Mouse (Mus musculus) c-Kit-positive CD71-positive TER-119-positive erythroid progenitor cells, embryonic 14.5 days (primary cell): ENCODE measurements around the gene Mtrr.

Source experiments
- DNase-seq: peaks from one replicate; pipeline ENCODE4 v3.0.0-alpha.2; 2013; ENCODE audit warnings: low spot score

Gene Mtrr

DNA sequence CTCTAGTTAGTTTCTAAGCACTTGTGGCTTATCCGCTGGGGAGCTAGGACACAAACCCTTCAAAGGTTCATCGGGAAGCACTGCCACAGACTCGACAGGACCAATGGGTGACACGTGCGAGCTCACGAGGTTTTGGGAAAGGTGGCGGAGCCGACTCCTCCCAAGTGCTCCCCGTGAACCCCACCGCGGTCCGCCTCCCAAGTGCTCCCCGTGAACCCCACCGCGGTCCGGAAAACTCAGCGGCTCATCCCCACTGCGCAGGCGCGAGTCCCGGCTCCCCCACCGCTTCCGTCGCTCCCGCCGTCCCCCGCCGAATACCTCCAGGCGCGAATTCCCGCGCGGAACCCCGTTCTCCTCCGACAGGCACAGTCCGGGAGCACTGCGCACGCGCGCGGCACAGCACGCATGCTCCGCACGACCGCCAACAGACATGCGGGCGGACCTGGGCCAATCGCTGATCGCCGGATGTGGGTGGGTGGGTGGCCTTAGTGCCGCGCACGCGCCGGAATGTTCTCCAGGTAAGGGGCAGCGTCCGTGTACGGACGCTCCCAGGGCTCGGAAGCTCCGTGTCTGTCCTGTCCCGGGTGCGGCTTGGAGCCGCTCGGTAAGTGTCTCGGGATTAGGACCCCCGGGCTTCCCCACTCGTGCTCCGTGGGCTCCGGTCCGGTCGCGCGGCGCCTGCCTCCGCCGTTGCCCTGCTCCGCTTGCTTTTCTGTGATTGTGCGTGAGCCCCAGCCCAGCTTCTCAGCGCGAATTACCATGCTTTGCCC, at the start of gene Mtrr, which contains the start of gene Fastkd3:
Gene Mtrr, minus strand, starts transcription at position 403 of the 770 bp plus-strand sequence.
Gene Fastkd3, plus strand, starts transcription at position 488 of the 770 bp plus-strand sequence.
- peak; percentile 87 for DNase-seq

DNA sequence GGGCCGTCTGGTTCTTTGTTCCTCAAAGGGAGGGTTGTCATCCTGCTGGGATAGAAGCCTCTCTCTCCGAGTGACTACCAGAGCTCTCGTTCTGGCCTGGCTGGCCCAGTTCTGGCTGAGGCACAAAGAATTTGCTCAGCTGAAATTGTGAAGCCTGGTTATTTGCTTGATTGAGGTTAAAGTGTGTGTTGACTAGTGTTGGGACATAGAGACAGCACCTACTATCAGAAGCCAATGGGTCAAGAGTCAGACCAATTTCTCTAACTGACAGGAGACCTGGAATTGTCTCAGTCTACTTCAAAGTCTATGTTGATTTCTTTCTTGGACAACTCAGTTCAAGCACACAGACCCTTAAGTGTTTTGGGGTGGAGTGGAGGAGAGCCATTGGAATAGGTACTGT, 45.1 kb upstream of the Mtrr start:
- no peak for DNase-seq

- no peak for DNase-seq
Observed at GRCm38 (mm10) chr13:68622792-68623191, 40.8 kb upstream of the Mtrr start.

GRCm38 (mm10) chr13:68607652-68608405, 25.9 kb upstream of the Mtrr start:
- no peak for DNase-seq

- DNase-seq, result peak; percentile 22
Observed at GRCm38 (mm10) chr13:68605689-68606126, 23.8 kb upstream of the Mtrr start.

DNA sequence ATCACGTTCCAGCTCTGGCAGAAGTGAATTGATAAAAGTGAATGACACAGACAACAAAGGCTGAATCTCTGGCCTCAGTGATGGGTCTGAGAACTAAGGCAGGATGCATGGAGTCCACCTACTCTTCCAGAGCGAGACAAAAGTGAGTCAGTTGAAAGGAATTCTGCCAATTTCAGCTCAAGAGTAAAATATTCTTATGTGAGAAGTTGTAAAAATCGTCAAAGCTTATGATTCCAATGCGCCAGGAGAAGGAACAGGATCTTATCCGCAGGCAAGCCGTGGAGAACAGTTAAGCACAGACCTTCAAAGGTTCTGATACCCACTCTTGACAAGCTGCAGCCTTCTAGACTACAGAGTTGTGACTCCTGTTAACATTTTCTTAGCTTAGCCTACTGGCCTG, 21.1 kb upstream of the Mtrr start:
- no peak for DNase-seq

GRCm38 (mm10) chr13:68601184-68601583, 19.2 kb upstream of the Mtrr start:
- DNase-seq, result no peak

DNA sequence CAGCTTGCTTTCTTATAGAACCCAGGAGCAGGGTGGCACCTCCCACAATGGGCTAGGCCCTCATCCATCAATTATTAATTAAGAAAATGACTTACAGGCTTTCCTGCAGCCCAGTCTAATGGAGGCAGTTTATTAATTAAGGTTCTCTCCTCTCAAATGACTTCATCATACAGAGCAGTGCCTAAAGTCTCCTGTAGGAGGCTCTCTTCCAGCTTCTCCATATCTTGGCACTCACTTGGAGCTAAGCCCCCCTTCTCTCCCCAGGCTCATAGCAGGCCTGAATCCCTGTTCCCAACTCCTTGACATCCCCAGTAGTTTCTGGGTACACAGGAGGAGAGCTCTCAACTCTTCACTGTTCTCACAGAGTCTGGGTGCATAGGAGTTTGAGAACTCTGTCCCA, 17.0 kb upstream of the Mtrr start:
- no peak for DNase-seq

- peak; percentile 24 for DNase-seq
Observed at GRCm38 (mm10) chr13:68597667-68598066, 15.7 kb upstream of the Mtrr start.

DNA sequence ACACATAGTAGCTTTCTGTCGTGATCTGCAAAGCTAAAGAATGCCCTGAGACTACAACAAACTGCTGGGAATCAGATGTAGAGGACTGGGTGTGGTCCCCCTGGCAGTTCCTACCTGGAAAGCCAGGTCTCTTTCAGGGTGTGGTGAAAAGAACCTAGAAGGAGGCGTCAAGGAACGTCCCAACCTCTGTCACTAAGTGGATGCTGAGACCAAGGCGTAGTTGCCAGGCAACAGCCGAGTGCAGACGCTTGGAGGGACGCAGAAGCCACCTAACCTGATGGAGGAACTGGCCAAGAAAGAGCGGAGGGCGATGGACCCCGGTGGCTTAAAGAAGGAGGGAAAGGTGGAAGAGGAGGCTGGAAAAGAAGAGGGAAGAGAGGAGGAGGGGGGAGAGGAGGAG, 15.2 kb upstream of the Mtrr start, which contains the start of gene 1700001L19Rik:
Gene 1700001L19Rik, plus strand, starts transcription at position 223 of the 400 bp plus-strand sequence.
- DNase-seq, result no peak

DNA sequence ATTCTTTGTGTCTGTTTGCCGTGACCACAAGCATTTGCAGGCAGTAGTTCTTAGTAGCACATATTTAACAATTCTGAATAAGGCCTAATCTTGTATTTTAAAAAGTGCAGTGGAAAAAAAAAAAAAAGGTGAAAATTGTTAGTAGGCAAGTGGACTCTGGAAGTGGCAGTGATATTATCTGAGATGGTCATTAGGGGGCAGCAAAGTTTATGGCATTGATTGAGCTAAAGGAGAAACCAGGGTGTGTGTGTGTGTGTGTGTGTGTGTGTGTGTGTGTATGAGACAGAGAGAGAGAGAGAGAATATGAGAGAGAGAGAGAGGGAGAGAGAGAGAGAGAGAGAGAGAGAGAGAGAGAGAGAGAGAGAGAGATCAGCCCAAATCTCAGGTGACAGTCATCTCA, 11.8 kb upstream of the Mtrr start:
- DNase-seq, result no peak

DNA sequence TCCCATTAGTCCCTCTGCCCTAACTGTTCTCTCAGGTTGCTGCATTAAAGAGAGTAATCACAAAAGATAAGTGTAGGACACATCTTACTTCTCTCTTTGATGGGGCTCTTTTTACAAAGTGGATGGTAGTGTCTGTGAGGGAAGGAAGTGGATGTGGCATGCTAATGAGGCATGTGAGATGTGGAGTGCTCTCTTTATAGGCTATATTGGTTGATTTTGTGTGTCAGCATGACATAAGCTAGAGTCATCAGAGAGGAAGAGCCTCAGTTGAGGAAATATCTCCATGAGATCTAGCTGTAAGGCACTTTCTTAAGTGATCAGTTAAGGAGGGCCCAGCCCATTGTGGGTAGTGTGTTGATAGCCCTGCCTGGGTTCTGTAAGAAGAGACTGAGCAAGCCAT, 6.4 kb upstream of the Mtrr start:
- DNase-seq, result no peak

DNA sequence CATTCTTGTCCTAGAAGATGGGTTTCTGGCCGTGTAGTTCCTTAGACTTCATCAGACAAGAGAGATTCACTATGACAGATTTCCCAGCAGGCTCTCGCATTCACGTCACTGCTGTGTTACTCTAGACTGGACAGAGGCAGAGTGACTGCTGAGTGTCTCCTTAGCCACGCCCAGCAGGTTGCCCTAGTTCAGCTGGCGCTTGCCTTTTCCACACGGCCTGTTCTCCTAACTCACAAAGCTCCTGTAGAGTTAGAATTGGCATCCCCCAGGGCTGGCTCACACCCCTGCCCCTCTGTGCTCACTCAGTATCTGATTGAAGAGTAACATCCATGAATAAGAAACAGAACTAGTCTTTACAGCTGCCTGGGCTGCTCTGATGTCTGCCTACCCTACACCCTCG, 3.5 kb upstream of the Mtrr start:
- no peak for DNase-seq

- DNase-seq, result no peak
Observed at GRCm38 (mm10) chr13:68583961-68584360, 2.0 kb upstream of the Mtrr start.

DNA sequence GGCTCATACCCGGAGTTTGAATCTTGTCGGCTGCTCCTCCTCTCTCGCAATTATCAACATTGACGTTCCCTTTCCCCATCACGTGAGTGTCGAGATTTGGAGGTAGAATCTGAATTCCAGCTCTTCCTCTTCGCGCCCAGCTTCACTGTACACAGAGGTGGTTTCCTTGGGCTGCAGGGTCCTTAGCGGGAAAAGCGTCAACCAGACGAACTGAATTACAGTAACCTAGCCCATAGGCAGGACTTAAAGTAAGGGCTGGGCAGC, 500 bp upstream of the Mtrr start:
- DNase-seq, result peak; percentile 28

DNA sequence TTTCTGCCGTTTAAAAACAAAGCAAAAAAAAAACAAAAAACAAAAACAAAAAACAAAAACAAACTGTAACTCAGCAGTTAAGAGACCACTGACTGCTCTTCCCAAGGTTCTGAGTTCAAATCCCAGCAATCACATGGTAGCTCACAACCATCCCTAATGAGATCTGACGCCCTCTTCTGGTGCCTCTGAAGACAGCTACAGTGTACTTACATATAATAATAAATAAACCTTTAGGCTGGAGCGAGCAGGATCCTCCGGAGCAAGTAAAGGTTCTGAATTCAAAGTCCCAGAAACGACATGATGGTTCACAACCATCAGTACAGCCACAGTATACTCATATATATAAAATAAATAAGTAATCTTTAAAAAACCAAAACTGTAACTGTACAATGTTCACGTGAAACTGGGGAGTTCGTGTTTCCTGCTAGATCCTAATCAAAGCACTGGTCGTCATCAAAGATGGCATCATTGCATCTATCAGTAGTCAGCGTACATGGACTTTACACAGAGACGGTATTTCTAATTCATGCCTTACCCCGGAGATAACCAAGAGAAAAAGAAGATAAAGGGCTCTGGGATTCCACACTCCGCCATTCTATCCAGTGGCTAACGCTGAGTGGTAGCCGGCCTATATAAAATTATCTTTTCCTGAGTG, 736 bp downstream of the Mtrr start:
- peak; percentile 20 for DNase-seq

- DNase-seq, result no peak
Observed at GRCm38 (mm10) chr13:68577945-68578344, 4.0 kb downstream of the Mtrr start.

GRCm38 (mm10) chr13:68574398-68574797, 7.6 kb downstream of the Mtrr start:
- DNase-seq, result no peak

DNA sequence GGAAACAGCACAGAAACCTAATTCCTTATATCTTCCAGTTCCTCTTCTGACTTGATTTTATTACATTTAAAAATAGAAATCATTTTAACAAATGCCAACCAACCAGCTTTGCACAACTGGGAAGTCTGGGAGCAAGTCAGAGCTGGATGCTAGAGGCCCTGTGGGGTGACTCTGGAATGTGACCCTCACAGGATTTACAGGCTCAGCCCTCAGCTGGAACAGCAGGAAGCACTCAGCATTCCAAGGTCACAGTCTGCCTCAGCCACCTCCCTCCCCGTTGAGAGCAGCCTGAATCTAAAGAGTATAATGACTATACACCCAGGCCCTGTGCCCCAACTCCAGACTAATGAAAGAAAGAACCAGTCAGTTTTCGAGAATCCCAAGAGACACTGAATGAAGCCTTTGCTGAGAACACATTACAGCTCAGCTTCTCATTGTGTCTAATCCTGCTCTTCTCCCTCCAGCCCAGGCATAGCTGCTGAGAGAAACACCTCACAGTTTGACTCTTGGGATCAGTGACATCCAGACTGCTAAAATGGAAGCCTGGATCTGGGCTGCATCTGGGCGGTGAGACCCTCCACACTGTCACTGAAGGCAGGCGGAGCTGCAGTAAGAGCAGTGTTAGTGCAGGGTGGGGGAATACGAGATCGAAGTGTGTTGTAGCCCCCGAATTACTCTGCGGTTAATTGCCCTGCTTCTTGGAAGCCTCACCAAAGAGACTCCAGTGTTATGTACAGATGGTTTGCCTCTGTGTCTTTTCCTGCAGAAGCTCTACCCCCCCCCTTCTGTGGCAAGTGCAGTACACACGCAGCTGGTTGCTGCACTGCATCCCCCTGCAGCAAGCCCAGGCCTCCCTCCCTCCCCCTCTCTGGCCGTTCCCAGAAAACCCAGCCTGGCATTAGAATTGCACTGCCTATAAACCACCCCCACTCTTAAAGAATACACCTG, 8.7 kb downstream of the Mtrr start:
- DNase-seq, result no peak

GRCm38 (mm10) chr13:68572247-68572646, 9.7 kb downstream of the Mtrr start:
- no peak for DNase-seq

DNA sequence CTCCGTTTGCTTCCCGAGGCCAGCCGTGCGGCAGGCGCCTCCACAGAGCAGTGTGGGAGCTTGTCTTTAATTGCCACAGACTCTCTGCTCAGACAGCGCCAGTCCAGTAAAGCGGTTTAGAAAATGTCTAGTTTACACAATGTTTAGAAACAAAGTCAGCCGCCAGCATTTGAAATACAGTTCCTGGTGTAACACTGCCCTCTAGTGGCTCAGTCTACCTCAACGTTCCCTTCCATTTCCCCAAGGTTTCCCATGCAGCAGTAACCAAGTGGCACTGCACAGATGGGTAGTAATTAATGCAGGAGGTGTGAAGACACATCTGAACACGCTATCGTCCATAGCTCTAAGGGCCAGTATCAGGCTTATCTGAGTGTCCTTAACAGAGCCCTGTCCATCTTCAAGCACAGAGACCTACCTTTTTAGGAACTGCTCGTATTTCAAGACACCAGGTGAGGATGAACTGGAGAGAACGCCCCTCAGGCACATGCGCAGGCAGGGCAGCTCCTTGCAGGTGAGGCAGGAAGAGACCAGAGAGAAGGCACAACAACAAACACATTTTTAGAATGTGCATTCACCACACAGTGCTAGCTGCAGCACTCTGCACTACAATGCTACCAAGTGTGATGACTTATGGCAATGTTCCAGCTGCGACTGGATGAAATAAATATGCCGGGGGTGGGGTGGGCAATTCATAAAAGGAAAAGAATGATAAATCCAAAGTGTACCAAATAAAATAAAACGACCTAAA, 12.2 kb downstream of the Mtrr start:
- peak; percentile 43 for DNase-seq
